In the genomic region with DNA sequence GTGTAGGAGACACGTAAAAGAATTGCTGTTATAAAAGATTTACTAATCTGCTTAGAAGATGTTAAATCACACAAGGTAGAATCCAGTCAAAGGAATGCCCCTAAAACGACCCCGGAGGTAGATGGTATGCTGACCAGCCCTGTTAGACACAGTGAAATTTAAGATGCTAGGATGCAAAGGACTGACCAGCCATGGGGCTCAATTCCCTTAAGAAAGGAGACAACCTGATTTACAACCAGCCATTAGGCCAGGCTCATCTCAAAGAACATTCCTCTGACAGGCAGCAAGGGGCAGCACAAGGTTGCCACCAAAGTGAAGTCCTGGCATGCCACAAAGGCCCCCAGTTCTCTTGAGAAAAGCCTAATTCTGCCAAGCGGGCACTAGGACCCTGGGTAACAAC, we compare ENCODE assay signal across 25 mouse cellular contexts. TPM values are rescaled to one million over a fixed set of nuclear protein-coding genes. Genes with fewer than 3 reads are reported as not detected.
A peak's percentile ranks its signal among the peaks of the same experiment; 100 is the strongest.
DNase-seq lines count a peak whose midpoint lies in the region; ATAC-seq lines count a peak whose summit lies in the region.
"Had no signal": no experiment of that assay in that cellular context is flagged by ENCODE, and none has a peak within 500 bp of the region (broad histone marks: within the 10 kb centered on the region; RNA-seq: fewer than 3 reads in every experiment).

No protein-coding gene starts in this region.

- H3K36me3 ChIP-seq in kidney, embryonic 15.5 days, result 0 out of 2 replicates have a peak, but pooled peaks cover 10% of the 10 kb centered on the region
- H3K36me3 ChIP-seq: forebrain, embryonic 10.5 days had no signal

- peak; percentile 74 for ATAC-seq in kidney, embryonic 15.5 days (replicated peaks; ENCODE audit: low FRiP score)
- ATAC-seq: CD4-positive, CD25-positive, alpha-beta regulatory T cell, adult 4 months; forebrain, embryonic 13.5 days; forebrain, embryonic 16.5 days; hindbrain, embryonic 16.5 days had no signal

- H3K27ac ChIP-seq in kidney, embryonic 15.5 days, result no peak overlapping the region
- H3K27ac ChIP-seq: forebrain, embryonic 10.5 days; forebrain, embryonic 13.5 days; heart, embryonic 15.5 days; hindbrain, embryonic 10.5 days; hindbrain, embryonic 13.5 days had no signal

- H3K9me3 ChIP-seq in kidney, embryonic 15.5 days (replicated peaks), result no peaks in the 10 kb centered on the region
- H3K9me3 ChIP-seq: forebrain, embryonic 10.5 days; forebrain, embryonic 13.5 days; heart, embryonic 15.5 days; hindbrain, embryonic 13.5 days had no signal

- H3K4me1 ChIP-seq in kidney, embryonic 15.5 days, result no peaks in the 10 kb centered on the region
- H3K4me1 ChIP-seq: forebrain, embryonic 10.5 days; forebrain, embryonic 13.5 days; heart, embryonic 12.5 days; heart, embryonic 15.5 days; hindbrain, embryonic 10.5 days had no signal

- H3K27me3 ChIP-seq in kidney, embryonic 15.5 days, result no peaks in the 10 kb centered on the region
- H3K27me3 ChIP-seq: forebrain, embryonic 13.5 days; heart, embryonic 12.5 days; heart, embryonic 15.5 days; hindbrain, embryonic 13.5 days had no signal

- no peak overlapping the region for H3K4me3 ChIP-seq in kidney, embryonic 15.5 days (replicated peaks)
- H3K4me3 ChIP-seq: forebrain, embryonic 10.5 days; forebrain, embryonic 13.5 days; heart, embryonic 12.5 days; heart, embryonic 15.5 days; hindbrain, embryonic 10.5 days; hindbrain, embryonic 13.5 days had no signal

- no peak for DNase-seq in kidney, postnatal 10 days
- peak; percentile 55 for DNase-seq in embryo, embryonic 10 days (ENCODE audit: low spot score)
- peak; percentile 24 for DNase-seq in embryo, embryonic 10.5 days (ENCODE audit: low spot score)
- DNase-seq in mesoderm, embryonic 11.5 days (ENCODE audit: low read depth, low spot score), result peak; percentile 61
- no peak for DNase-seq in cerebellum, postnatal 14 days
- DNase-seq: adrenal gland, adult 2 months; adrenal gland, postnatal 14 days; cerebellum, adult 11 months; cerebellum, adult 2 months; cerebellum, adult 9-11 months; cerebellum, postnatal 36 days; gastrocnemius, postnatal 25 days; heart, adult 18-20 months; heart, postnatal 10 days; heart, postnatal 36 days had no signal

- H3K9ac ChIP-seq in kidney, embryonic 15.5 days, result no peak overlapping the region
- H3K9ac ChIP-seq: forebrain, embryonic 13.5 days; heart, embryonic 12.5 days; heart, embryonic 15.5 days; hindbrain, embryonic 13.5 days had no signal

- 25% methylated on average over 4 of the region's 4 CpGs for WGBS in kidney, embryonic 15.5 days

- H3K4me2 ChIP-seq in kidney, embryonic 15.5 days, result no peak overlapping the region
- H3K4me2 ChIP-seq: forebrain, embryonic 13.5 days; heart, embryonic 12.5 days; heart, embryonic 15.5 days; hindbrain, embryonic 13.5 days had no signal

RNA-seq across cellular contexts. Expression of gene Gnb4, which starts 21.3 kb away (rescaled TPM):
- polyA plus RNA-seq in kidney, embryonic 15.5 days (2015; fragmentation: Nextera tagmentation; extraction: Ambion mirVana), result 51.0 and 54.4 TPM in 2 replicates

Comparison
In these comparisons a context has a peak if more than half of its experiments do, and no peak if none do; other contexts are left out.
1. DNase-seq: peak in embryo, embryonic 10 days (single experiment), embryo, embryonic 10.5 days (single experiment) and mesoderm, embryonic 11.5 days (single experiment); none in kidney, postnatal 10 days (single experiment) and cerebellum, postnatal 14 days (0 of 2).